Mouse (Mus musculus) MEL (cell line): ENCODE results near the gene Cdk4.

Source experiments
- E2F4 ChIP-seq: IDR thresholded peaks from 2 replicates; pipeline ENCODE4 v1.6.1; 2011; ENCODE audit warnings: low read depth, low read length, improper control_type of control experiment, borderline replicate concordance
- GATA1 ChIP-seq: IDR thresholded peaks from 2 replicates; pipeline ENCODE4 v1.6.1; 2011; ENCODE audit warnings: low read depth, low read length, improper control_type of control experiment
- MAFK ChIP-seq: IDR thresholded peaks from 2 replicates; pipeline ENCODE4 v1.6.1; 2011; ENCODE audit warnings: low read depth, mild to moderate bottlenecking, low read length, improper control_type of control experiment, borderline replicate concordance

DNA sequence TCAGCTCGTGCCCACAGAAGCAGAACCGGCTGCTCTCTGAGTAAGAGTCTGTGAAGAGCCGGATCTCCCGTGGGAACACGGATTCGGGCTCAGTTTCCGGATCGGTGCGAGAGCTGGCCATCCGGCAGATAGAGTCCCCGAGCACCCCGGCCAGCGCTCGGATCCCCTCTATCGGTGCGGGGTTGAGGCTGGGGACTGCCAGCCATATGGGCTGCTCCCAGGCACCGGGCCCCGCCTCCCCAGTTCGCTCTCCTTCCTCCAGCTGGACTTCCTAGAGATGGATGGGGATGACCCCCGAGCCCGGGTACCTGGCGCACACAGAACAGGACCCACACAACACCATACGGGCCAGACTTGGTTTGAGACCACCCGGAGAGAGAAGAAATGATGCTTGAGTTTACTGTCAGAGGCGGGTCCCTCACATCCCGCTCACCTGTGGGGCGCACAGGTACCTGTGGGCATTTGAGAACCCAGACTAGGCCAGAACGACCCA is 22.0 kb upstream of the Cdk4 start, which contains the start of the genes Mettl1 and Eef1akmt3:
- TF ChIP-seq GATA1 = no peak
- TF ChIP-seq E2F4 = no peak
- no peak for TF ChIP-seq MAFK
